Comparison of ENCODE assay signal across 8 mouse cellular contexts in genomic region chr11:69399201-69400082, GRCm38 (mm10). TPM values are rescaled to one million over a fixed set of nuclear protein-coding genes. Genes with fewer than 3 reads are reported as not detected.
DNase-seq lines count a peak whose midpoint lies in the region; ATAC-seq and TF ChIP-seq lines count a peak whose summit lies in the region.

No protein-coding gene starts in this region.

- H3K4me2 ChIP-seq in embryonic facial prominence, embryonic 11.5 days (ENCODE audit: low read depth, low read length) = peak overlapping the region; percentile 25
- H3K4me2 ChIP-seq in intestine, embryonic 14.5 days (ENCODE audit: low read length) = peak overlapping the region; percentile 72; the same call in 1 of the 2 replicates
- no peak overlapping the region for H3K4me2 ChIP-seq in neural tube, embryonic 13.5 days

- no peaks in the 10 kb centered on the region for H3K36me3 ChIP-seq in ES-Bruce4 (ENCODE audit: control insufficient read depth, insufficient read depth, low read length, poor library complexity, severe bottlenecking)
- peaks cover 17% of the 10 kb centered on the region for H3K36me3 ChIP-seq in embryonic facial prominence, embryonic 11.5 days (replicated peaks; ENCODE audit: control insufficient read depth, insufficient read depth, low read depth, low read length)
- H3K36me3 ChIP-seq in intestine, embryonic 14.5 days (ENCODE audit: control insufficient read depth, insufficient read depth, low read length) = peaks cover 51% of the 10 kb centered on the region
- H3K36me3 ChIP-seq in neural tube, embryonic 13.5 days = peaks cover 64% of the 10 kb centered on the region

- peak; percentile 37 for DNase-seq in gastrocnemius, postnatal 10 days
- no peak for DNase-seq in gastrocnemius, adult 18-20 months (ENCODE audit: low spot score)
- DNase-seq in embryonic facial prominence, embryonic 11.5 days (ENCODE audit: low spot score) = no peak
- peak; percentile 67 for DNase-seq in intestine, embryonic 14.5 days (ENCODE audit: low spot score)
- no peak for DNase-seq in layer of hippocampus, adult 9-10 months (ENCODE audit: low spot score)

- no peaks in the 10 kb centered on the region for H3K4me1 ChIP-seq in ES-Bruce4 (ENCODE audit: control insufficient read depth, insufficient read depth, low read length)
- H3K4me1 ChIP-seq in embryonic facial prominence, embryonic 11.5 days (ENCODE audit: control insufficient read depth, insufficient read depth, low read length) = peaks cover 10% of the 10 kb centered on the region
- peaks cover 21% of the 10 kb centered on the region for H3K4me1 ChIP-seq in intestine, embryonic 14.5 days (replicated peaks; ENCODE audit: control insufficient read depth, insufficient read depth, low read length)
- peaks cover 34% of the 10 kb centered on the region for H3K4me1 ChIP-seq in neural tube, embryonic 13.5 days (replicated peaks)

- no peak overlapping the region for H3K27ac ChIP-seq in ES-Bruce4 (ENCODE audit: insufficient read depth, low read length)
- no peak overlapping the region for H3K27ac ChIP-seq in embryonic facial prominence, embryonic 11.5 days (replicated peaks; ENCODE audit: low read depth, low read length)
- no peak overlapping the region for H3K27ac ChIP-seq in intestine, embryonic 14.5 days (ENCODE audit: low read depth)
- H3K27ac ChIP-seq in neural tube, embryonic 13.5 days (replicated peaks) = no peak overlapping the region

- no peaks in the 10 kb centered on the region for H3K27me3 ChIP-seq in ES-Bruce4 (ENCODE audit: control insufficient read depth, insufficient read depth, low read length, poor library complexity, severe bottlenecking)
- no peaks in the 10 kb centered on the region for H3K27me3 ChIP-seq in embryonic facial prominence, embryonic 11.5 days (ENCODE audit: control insufficient read depth, insufficient read depth, low read length)
- no peaks in the 10 kb centered on the region for H3K27me3 ChIP-seq in intestine, embryonic 14.5 days (replicated peaks; ENCODE audit: control insufficient read depth, insufficient read depth, low read length)
- H3K27me3 ChIP-seq in neural tube, embryonic 13.5 days = peaks cover 16% of the 10 kb centered on the region

- no peak for TF ChIP-seq EP300 in ES-Bruce4 (IDR thresholded peaks at IDR 0.05; ENCODE audit: insufficient read depth, low read depth, low read length)

- no peaks in the 10 kb centered on the region for H3K9me3 ChIP-seq in ES-Bruce4 (replicated peaks; ENCODE audit: control insufficient read depth, insufficient read depth, low read length, poor library complexity, severe bottlenecking)
- H3K9me3 ChIP-seq in embryonic facial prominence, embryonic 11.5 days (replicated peaks; ENCODE audit: control insufficient read depth, low read length) = no peaks in the 10 kb centered on the region
- no peaks in the 10 kb centered on the region for H3K9me3 ChIP-seq in intestine, embryonic 14.5 days (ENCODE audit: control insufficient read depth, low read length)
- no peaks in the 10 kb centered on the region for H3K9me3 ChIP-seq in neural tube, embryonic 13.5 days

- 15% methylated on average over 66 of the region's 66 CpGs for WGBS in embryonic facial prominence, embryonic 11.5 days
- 30% methylated on average over 66 of the region's 66 CpGs for WGBS in intestine, embryonic 14.5 days
- 16% methylated on average over 66 of the region's 66 CpGs for WGBS in neural tube, embryonic 13.5 days

- H3K4me3 ChIP-seq in ES-Bruce4 (ENCODE audit: low read depth, low read length) = peak overlapping the region; percentile 41
- 0 out of 2 replicates have a peak overlapping the region, but pooled peaks have one; percentile 1 for H3K4me3 ChIP-seq in embryonic facial prominence, embryonic 11.5 days (ENCODE audit: low read depth, low read length)
- no peak overlapping the region for H3K4me3 ChIP-seq in intestine, embryonic 14.5 days (ENCODE audit: low read depth, low read length)
- no peak overlapping the region for H3K4me3 ChIP-seq in neural tube, embryonic 13.5 days

- TF ChIP-seq CTCF in ES-Bruce4 (IDR thresholded peaks at IDR 0.05; ENCODE audit: low read depth, low read length) = no peak

- TF ChIP-seq POLR2A in ES-Bruce4 (IDR thresholded peaks at IDR 0.05; ENCODE audit: insufficient read depth, low read length) = no peak

- H3K9ac ChIP-seq in ES-Bruce4 (ENCODE audit: low read depth, poor library complexity, severe bottlenecking) = peak overlapping the region; percentile 65
- H3K9ac ChIP-seq in embryonic facial prominence, embryonic 11.5 days (replicated peaks; ENCODE audit: low read length) = peak overlapping the region; percentile 18; the same call in 1 of the 2 replicates
- peak overlapping the region; percentile 15; the same call in 1 of the 2 replicates for H3K9ac ChIP-seq in intestine, embryonic 14.5 days (ENCODE audit: low read length)
- 0 out of 2 replicates have a peak overlapping the region, but pooled peaks have one; percentile 26 for H3K9ac ChIP-seq in neural tube, embryonic 13.5 days

- ATAC-seq in embryonic facial prominence, embryonic 11.5 days (replicated peaks; ENCODE audit: insufficient number of reproducible peaks, low FRiP score, low TSS enrichment, low read depth) = no peak
- ATAC-seq in intestine, embryonic 14.5 days (replicated peaks; ENCODE audit: low FRiP score, low TSS enrichment, low read depth) = no peak
- no peak for ATAC-seq in neural tube, embryonic 13.5 days (ENCODE audit: low read depth)
- ATAC-seq in megakaryocyte progenitor cell, adult 5-6 weeks (replicated peaks; ENCODE audit: poor library complexity) = no peak

RNA-seq across cellular contexts. Expression of gene Tmem88, which starts 1.4 kb away (rescaled TPM):
- 10 to 100 TPM; 14.0 to 15.7 TPM for total RNA-seq in gastrocnemius, postnatal 10 days (2021)
- 1 to 10 TPM; 2.6 to 4.1 TPM for total RNA-seq in gastrocnemius, adult 18-20 months (2021)
- polyA plus RNA-seq in ES-Bruce4 (2011; ENCODE audit: insufficient read depth, insufficient read length, low read depth, missing spikeins) = 15.7 and 16.6 TPM in 2 replicates
- polyA plus RNA-seq in embryonic facial prominence, embryonic 11.5 days (2014; fragmentation: Nextera tagmentation; extraction: Ambion mirVana) = 13.6 and 18.1 TPM in 2 replicates
- 34.8 and 38.4 TPM in 2 replicates for polyA plus RNA-seq in intestine, embryonic 14.5 days (2014; fragmentation: Nextera tagmentation; extraction: Ambion mirVana)
- 7.8 and 8.4 TPM in 2 replicates for polyA plus RNA-seq in neural tube, embryonic 13.5 days (2015; fragmentation: Nextera tagmentation; extraction: Ambion mirVana)
- 0.07 and 0.42 TPM in 2 replicates for total RNA-seq in megakaryocyte progenitor cell, adult 5-6 weeks (2015)
- total RNA-seq in megakaryocyte progenitor cell, adult 5-6 weeks (2017) = 0.12 TPM in 1 of 2 replicates, not detected in the other

RNA-seq across cellular contexts. Expression of gene Cyb5d1, which starts 4.0 kb away (rescaled TPM):
- total RNA-seq in gastrocnemius, postnatal 10 days (2021) = 10 to 100 TPM; 18.8 to 22.3 TPM
- 10 to 100 TPM; 29.3 to 33.0 TPM for total RNA-seq in gastrocnemius, adult 18-20 months (2021)
- 21.1 and 21.5 TPM in 2 replicates for polyA plus RNA-seq in ES-Bruce4 (2011; ENCODE audit: insufficient read depth, insufficient read length, low read depth, missing spikeins)
- 33.3 TPM in 2 replicates for polyA plus RNA-seq in embryonic facial prominence, embryonic 11.5 days (2014; fragmentation: Nextera tagmentation; extraction: Ambion mirVana)
- polyA plus RNA-seq in intestine, embryonic 14.5 days (2014; fragmentation: Nextera tagmentation; extraction: Ambion mirVana) = 23.3 and 23.8 TPM in 2 replicates
- polyA plus RNA-seq in neural tube, embryonic 13.5 days (2015; fragmentation: Nextera tagmentation; extraction: Ambion mirVana) = 36.2 and 39.2 TPM in 2 replicates
- total RNA-seq in megakaryocyte progenitor cell, adult 5-6 weeks (2015) = 15.4 and 16.6 TPM in 2 replicates
- 34.2 and 50.3 TPM in 2 replicates for total RNA-seq in megakaryocyte progenitor cell, adult 5-6 weeks (2017)

RNA-seq across cellular contexts. Expression of gene Naa38, which starts 4.2 kb away (rescaled TPM):
- 10 to 100 TPM; 83.8 to 94.5 TPM for total RNA-seq in gastrocnemius, postnatal 10 days (2021)
- 10 to 100 TPM; 70.5 to 72.1 TPM for total RNA-seq in gastrocnemius, adult 18-20 months (2021)
- 77.9 and 94.0 TPM in 2 replicates for polyA plus RNA-seq in ES-Bruce4 (2011; ENCODE audit: insufficient read depth, insufficient read length, low read depth, missing spikeins)
- 123 and 135 TPM in 2 replicates for polyA plus RNA-seq in embryonic facial prominence, embryonic 11.5 days (2014; fragmentation: Nextera tagmentation; extraction: Ambion mirVana)
- 184 and 197 TPM in 2 replicates for polyA plus RNA-seq in intestine, embryonic 14.5 days (2014; fragmentation: Nextera tagmentation; extraction: Ambion mirVana)
- 112 and 117 TPM in 2 replicates for polyA plus RNA-seq in neural tube, embryonic 13.5 days (2015; fragmentation: Nextera tagmentation; extraction: Ambion mirVana)
- total RNA-seq in megakaryocyte progenitor cell, adult 5-6 weeks (2015) = 114 and 125 TPM in 2 replicates
- 146 and 205 TPM in 2 replicates for total RNA-seq in megakaryocyte progenitor cell, adult 5-6 weeks (2017)

RNA-seq across cellular contexts. Expression of gene Kdm6b, which starts 14.0 kb away (rescaled TPM):
- total RNA-seq in gastrocnemius, postnatal 10 days (2021) = 10 to 100 TPM; 35.9 to 47.5 TPM
- 10 to 100 TPM; 19.6 to 22.0 TPM for total RNA-seq in gastrocnemius, adult 18-20 months (2021)
- polyA plus RNA-seq in ES-Bruce4 (2011; ENCODE audit: insufficient read depth, insufficient read length, low read depth, missing spikeins) = 23.3 and 28.4 TPM in 2 replicates
- polyA plus RNA-seq in embryonic facial prominence, embryonic 11.5 days (2014; fragmentation: Nextera tagmentation; extraction: Ambion mirVana) = 25.9 and 26.2 TPM in 2 replicates
- polyA plus RNA-seq in intestine, embryonic 14.5 days (2014; fragmentation: Nextera tagmentation; extraction: Ambion mirVana) = 29.1 and 29.6 TPM in 2 replicates
- polyA plus RNA-seq in neural tube, embryonic 13.5 days (2015; fragmentation: Nextera tagmentation; extraction: Ambion mirVana) = 44.8 and 47.4 TPM in 2 replicates
- 10.4 and 11.7 TPM in 2 replicates for total RNA-seq in megakaryocyte progenitor cell, adult 5-6 weeks (2015)
- total RNA-seq in megakaryocyte progenitor cell, adult 5-6 weeks (2017) = 1.8 and 2.9 TPM in 2 replicates

RNA-seq across cellular contexts. Expression of gene Chd3, which starts 30.2 kb away (rescaled TPM):
- 10 to 100 TPM; 39.0 to 59.5 TPM for total RNA-seq in gastrocnemius, postnatal 10 days (2021)
- total RNA-seq in gastrocnemius, adult 18-20 months (2021) = 1 to 10 TPM; 5.7 to 7.9 TPM
- 21.9 and 25.7 TPM in 2 replicates for polyA plus RNA-seq in ES-Bruce4 (2011; ENCODE audit: insufficient read depth, insufficient read length, low read depth, missing spikeins)
- polyA plus RNA-seq in embryonic facial prominence, embryonic 11.5 days (2014; fragmentation: Nextera tagmentation; extraction: Ambion mirVana) = 48.0 and 52.1 TPM in 2 replicates
- 52.4 and 62.3 TPM in 2 replicates for polyA plus RNA-seq in intestine, embryonic 14.5 days (2014; fragmentation: Nextera tagmentation; extraction: Ambion mirVana)
- polyA plus RNA-seq in neural tube, embryonic 13.5 days (2015; fragmentation: Nextera tagmentation; extraction: Ambion mirVana) = 82.3 and 84.6 TPM in 2 replicates
- total RNA-seq in megakaryocyte progenitor cell, adult 5-6 weeks (2015) = 17.0 and 22.4 TPM in 2 replicates
- 19.9 and 38.2 TPM in 2 replicates for total RNA-seq in megakaryocyte progenitor cell, adult 5-6 weeks (2017)

Comparison
In these comparisons a context has a peak if more than half of its experiments do, and no peak if none do; other contexts are left out.
1. DNase-seq: peak in gastrocnemius, postnatal 10 days (single experiment) and intestine, embryonic 14.5 days (single experiment); none in gastrocnemius, adult 18-20 months (single experiment), embryonic facial prominence, embryonic 11.5 days (single experiment) and layer of hippocampus, adult 9-10 months (single experiment).
2. H3K4me3 ChIP-seq: peak in ES-Bruce4 (single experiment) and embryonic facial prominence, embryonic 11.5 days (single experiment); none in intestine, embryonic 14.5 days (single experiment) and neural tube, embryonic 13.5 days (single experiment).
3. H3K9ac ChIP-seq: peak in every context shown above with its lines; median percentile 65 in ES-Bruce4; 26 in neural tube, embryonic 13.5 days; 18 in embryonic facial prominence, embryonic 11.5 days; 15 in intestine, embryonic 14.5 days.